Mouse (Mus musculus) C3H10T1/2 (cell line): ENCODE measurements around the gene Wdr20rt. TPM values are rescaled to one million over a fixed set of nuclear protein-coding genes. Genes with fewer than 3 reads are reported as not detected.

Experiments
- polyA plus RNA-seq, 2 experiments: library from polyadenylated mRNA; unstranded; fragments of >200 nt; fragmentation: generic; extraction: Trizol; gene quantifications; one replicate each; pipeline ENCODE4 v1.2.1; 2012; ENCODE audit warnings: missing spikeins in 2 of 2

Wdr20rt gene
- not detected for polyA plus RNA-seq

GRCm38 (mm10) chr12:65225467-65225945, at the start of gene Wdr20rt:
TSS of gene Wdr20rt (plus strand) at chr12:65225517.

Other genes starting within 250 kb of the Wdr20rt start
- gene Prpf39, start 189.2 kb upstream of the Wdr20rt start, polyA plus RNA-seq: 1 to 10 TPM in 1 of 2 experiments, under 1 TPM in 1; 0.21 to 2.5 TPM
- 10 to 100 TPM in 1 of 2 experiments, 1 to 10 TPM in 1; 4.4 to 42.1 TPM for gene Fkbp3, start 151.5 kb upstream of the Wdr20rt start, polyA plus RNA-seq
- gene Fancm, start 149.9 kb upstream of the Wdr20rt start, polyA plus RNA-seq: under 1 TPM; 0.14 to 0.71 TPM
- 1 to 10 TPM in 1 of 2 experiments, under 1 TPM in 1; 0.19 to 1.5 TPM for gene Mis18bp1, start 52.9 kb upstream of the Wdr20rt start, polyA plus RNA-seq